Mouse (Mus musculus) forebrain, embryonic 15.5 days (tissue): ENCODE measurements at regions not wholly inside any gene's neighbourhood (a gene's known extent, or its start where the extent isn't known, plus 50 kb on each side); places are given as distances from the start of the nearest gene placed in this dataset.

Source experiments
- ATAC-seq: fragments of 200-750 bp; cut with Nextera tagmentation; replicated peaks from 2 replicates; pipeline ENCODE4 v1.8.0; 2017; ENCODE audit warnings: mild to moderate bottlenecking, moderate TSS enrichment, moderate library complexity
- H3K27ac ChIP-seq: fragments of 300-500 bp; sonication (generic); replicated peaks from 2 replicates; pipeline ENCODE4 v1.5.1; 2015; ENCODE audit warnings: mild to moderate bottlenecking, inconsistent platforms
- H3K27me3 ChIP-seq: fragments of 300-500 bp; sonication (generic); 2 replicates; pipeline ENCODE4 v1.6.1; 2015; ENCODE audit warnings: inconsistent platforms
- H3K36me3 ChIP-seq: fragments of 300-500 bp; sonication (generic); 2 replicates; pipeline ENCODE4 v1.6.1; 2015; ENCODE audit warnings: mild to moderate bottlenecking, inconsistent platforms
- H3K4me1 ChIP-seq: fragments of 300-500 bp; sonication (generic); 2 replicates; pipeline ENCODE4 v1.6.1; 2015; ENCODE audit warnings: inconsistent platforms
- H3K4me2 ChIP-seq: fragments of 300-500 bp; sonication (generic); replicated peaks from 2 replicates; pipeline ENCODE4 v1.6.1; 2015; ENCODE audit warnings: mild to moderate bottlenecking, inconsistent platforms
- H3K4me3 ChIP-seq: fragments of 300-500 bp; sonication (generic); 2 replicates; pipeline ENCODE4 v1.5.1; 2015; ENCODE audit warnings: mild to moderate bottlenecking, inconsistent platforms
- H3K9ac ChIP-seq: fragments of 300-500 bp; sonication (generic); replicated peaks from 2 replicates; pipeline ENCODE4 v1.6.1; 2015; ENCODE audit warnings: mild to moderate bottlenecking, inconsistent platforms
- H3K9me3 ChIP-seq: fragments of 300-500 bp; sonication (generic); 2 replicates; pipeline ENCODE4 v1.6.1; 2016; ENCODE audit warnings: inconsistent platforms
- WGBS: fragments of 180-500 bp; shearing (Covaris S2); methylation state at CpG from one replicate; pipeline ENCODE4 v1.1.7; 2015; ENCODE audit warnings: mixed read lengths; 5-methylcytosine and 5-hydroxymethylcytosine counted together

- ATAC-seq = peak; percentile 74
- Histone ChIP-seq H3K9ac (no peak overlapping the region), H3K36me3 (no peaks in the 10 kb centered on the region), H3K4me2 (peak overlapping the region; percentile 28), H3K27me3 (no peaks in the 10 kb centered on the region), H3K27ac (peak overlapping the region; percentile 37; the same call in 1 of the 2 replicates), H3K4me3 (0 out of 2 replicates have a peak overlapping the region, but pooled peaks have one; percentile 13), H3K4me1 (peaks cover 13% of the 10 kb centered on the region), H3K9me3 (no peaks in the 10 kb centered on the region)
- 9% methylated on average over 14 of the region's 14 CpGs for WGBS
Measured at GRCm38 (mm10) chr14:87865216-87866202, 449.1 kb downstream of the Tdrd3 start.

- Histone ChIP-seq H3K4me3 (no peak overlapping the region), H3K9ac (no peak overlapping the region), H3K27me3 (no peaks in the 10 kb centered on the region), H3K4me2 (no peak overlapping the region), H3K36me3 (no peaks in the 10 kb centered on the region), H3K9me3 (no peaks in the 10 kb centered on the region), H3K27ac (no peak overlapping the region), H3K4me1 (no peaks in the 10 kb centered on the region)
- WGBS = 83% methylated on average over 3 of the region's 3 CpGs
- 0 out of 2 replicates have a peak, but pooled peaks have one; percentile 32 for ATAC-seq
Measured at GRCm38 (mm10) chr14:87901784-87902183, 485.3 kb downstream of the Tdrd3 start.

DNA sequence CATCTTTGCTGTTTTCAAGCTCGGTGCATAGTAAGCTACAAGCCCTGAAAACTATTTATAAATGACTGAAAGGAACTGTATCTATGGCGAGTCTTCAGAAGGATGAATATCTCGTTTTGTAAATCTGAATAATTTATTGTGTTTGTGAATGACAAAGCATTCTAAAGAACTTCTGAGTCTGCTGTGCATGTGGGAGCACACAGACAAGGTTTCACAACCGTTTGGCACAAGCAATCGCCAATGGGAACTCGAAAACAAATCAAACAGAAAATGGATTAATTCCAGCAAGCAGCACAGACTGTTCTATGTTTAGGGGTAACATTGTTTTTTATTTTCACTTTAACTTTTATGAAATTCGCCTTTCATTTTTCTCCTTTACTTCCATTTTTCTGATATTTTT, 486.0 kb downstream of the Tdrd3 start:
- H3K4me2 ChIP-seq = no peak overlapping the region
- no peaks in the 10 kb centered on the region for H3K4me1 ChIP-seq
- ATAC-seq = no peak
- H3K4me3 ChIP-seq = no peak overlapping the region
- H3K27ac ChIP-seq = no peak overlapping the region
- no peaks in the 10 kb centered on the region for H3K9me3 ChIP-seq
- no peak overlapping the region for H3K9ac ChIP-seq
- no peaks in the 10 kb centered on the region for H3K27me3 ChIP-seq
- no peaks in the 10 kb centered on the region for H3K36me3 ChIP-seq
- WGBS = 56% methylated on average over 7 of the region's 7 CpGs
